Mouse (Mus musculus): ENCODE results near the gene Tmub2. TPM values are rescaled to one million over a fixed set of nuclear protein-coding genes. Genes with fewer than 3 reads are reported as not detected.

The Tmub2 gene
- total and polyA plus RNA-seq, 3 experiments = 27.0 to 32.9 (median 31.0) TPM

DNA sequence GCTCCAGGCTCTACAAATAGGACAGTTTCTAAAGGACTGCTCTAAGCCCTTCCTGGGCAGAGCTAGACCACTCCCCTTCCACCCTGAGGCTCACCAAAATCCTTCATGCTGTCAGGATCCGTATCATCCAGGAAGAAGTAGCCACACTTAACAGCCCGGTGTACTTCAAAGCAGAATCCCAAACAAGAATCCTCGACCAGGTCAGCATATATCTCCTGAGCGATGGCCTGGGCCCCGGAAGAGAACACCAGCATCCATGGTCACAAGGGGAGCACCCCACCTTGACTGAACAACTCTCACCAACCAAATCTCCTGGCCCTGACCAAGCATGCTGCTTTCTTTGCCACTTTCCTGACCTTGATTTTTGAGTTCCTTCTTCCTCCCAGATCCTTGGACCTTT, 9.7 kb downstream of the Tmub2 start:
- Histone ChIP-seq H3K79me2 (replicated peaks; ENCODE audit: control insufficient read depth, extremely low read depth, insufficient read depth, poor library complexity, severe bottlenecking) (peaks cover 13% of the 10 kb centered on the region), H3K4me2 (ENCODE audit: insufficient read depth, low read depth, poor library complexity, severe bottlenecking) (no peak overlapping the region), H3K27me3 (replicated peaks) (no peaks in the 10 kb centered on the region), H3K4me1 (ENCODE audit: control insufficient read depth in 1 of 2, insufficient read depth in 2 of 2) (peaks cover 21 to 58% of the 10 kb centered on the region in 2 experiments), H3K27ac (ENCODE audit: insufficient read depth, low read depth) (no peak overlapping the region), H3K9me3 (replicated peaks; ENCODE audit: low read length) (no peaks in the 10 kb centered on the region), H3K4me3 (replicated peaks in 1 of 3; ENCODE audit: low read depth in 2 of 3, low read length in 2 of 3, poor library complexity in 1 of 3) (peak overlapping the region in 1 of 3 experiments; percentile 82), H3K36me3 (replicated peaks in 1 of 2; ENCODE audit: control insufficient read depth in 1 of 2, insufficient read depth in 1 of 2, low read length in 1 of 2) (peaks cover 41 to 56% of the 10 kb centered on the region in 2 experiments), H3K9ac (ENCODE audit: insufficient read depth, low read depth) (no peak overlapping the region)
- TF ChIP-seq SMC3 (IDR thresholded peaks at IDR 0.05; ENCODE audit: low read depth, low read length) = no peak
- TF ChIP-seq RCOR1 (conservative IDR thresholded peaks at IDR 0.05; ENCODE audit: low read depth, low read length) = no peak
- TF ChIP-seq CTCF (conservative IDR thresholded peaks at IDR 0.05 in 1 of 2, IDR thresholded peaks at IDR 0.05 in 1 of 2; ENCODE audit: low read depth in 2 of 2, low read length in 2 of 2) = no peak
- no peak for DNase-seq (ENCODE audit: extremely low read depth)
- in situ Hi-C loops (cut with MboI; ENCODE audit: low pct_ligation_motif_present, low pct_unique_long_range_greater_than_20kb, low sequenced_read_pairs) = loop anchor here (5.0 kb wide), 1 partner anchor 118 kb away; no protein-coding TSS in a partner anchor
- dilution Hi-C loops (cut with MboI; ENCODE audit: extremely low pct_ligation_motif_present, extremely low pct_unique_long_range_greater_than_20kb, low sequenced_read_pairs) = no loop called here

DNA sequence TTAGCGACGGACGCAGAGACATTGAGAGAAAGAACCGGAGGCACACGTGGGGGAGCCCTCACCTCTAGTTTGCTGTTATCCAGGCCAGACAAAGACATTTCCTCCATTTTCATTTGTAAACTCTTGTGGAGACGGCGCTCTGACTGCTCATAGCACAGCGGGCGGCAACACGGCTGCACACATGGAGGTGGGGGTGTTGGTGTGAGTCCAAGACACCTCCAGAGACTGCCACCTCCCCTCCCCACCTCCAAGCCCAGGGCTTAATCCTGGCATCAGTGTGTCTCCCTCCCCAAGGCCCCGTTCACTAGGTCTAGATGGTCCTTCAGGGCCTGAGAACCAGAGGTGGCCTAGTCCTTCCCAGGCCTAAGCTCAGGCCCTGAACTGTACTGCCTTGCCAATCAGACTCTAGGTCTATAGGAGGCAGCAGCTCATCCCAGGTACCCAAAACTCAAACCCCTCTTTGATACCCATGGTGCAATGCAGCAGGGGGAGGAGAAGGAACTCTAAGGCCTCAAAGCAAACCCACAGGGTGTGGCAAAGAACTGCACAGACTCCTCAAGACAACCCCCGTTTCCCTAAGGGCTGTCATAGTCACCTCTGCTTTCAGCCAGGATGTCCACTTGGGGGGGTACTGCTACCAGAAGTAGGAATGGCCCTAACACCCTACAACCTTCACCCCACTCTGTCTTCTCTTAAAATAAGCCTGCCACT, 10.3 kb downstream of the Tmub2 start:
- in situ Hi-C loops (cut with MboI; ENCODE audit: low pct_ligation_motif_present, low pct_unique_long_range_greater_than_20kb, low sequenced_read_pairs) = loop anchor here (5.0 kb wide), 1 partner anchor 117 kb away; no protein-coding TSS in a partner anchor
- TF ChIP-seq TBP (conservative IDR thresholded peaks at IDR 0.05; ENCODE audit: low read depth, low read length) = peak; percentile 87
- no peak for TF ChIP-seq JUND (conservative IDR thresholded peaks at IDR 0.05; ENCODE audit: low read depth, low read length)
- TF ChIP-seq ZC3H11A (IDR thresholded peaks at IDR 0.05; ENCODE audit: low read depth, low read length) = no peak
- peak; percentile 61 for TF ChIP-seq HCFC1 (IDR thresholded peaks at IDR 0.05; ENCODE audit: low read depth, low read length)
- no peak for TF ChIP-seq PAX5 (IDR thresholded peaks at IDR 0.05; ENCODE audit: low read length)
- no peak for TF ChIP-seq ZNF384 (IDR thresholded peaks at IDR 0.05; ENCODE audit: low read depth, low read length)
- no peak for TF ChIP-seq MYC (IDR thresholded peaks at IDR 0.05; ENCODE audit: low read depth, low read length)
- TF ChIP-seq MEF2A (IDR thresholded peaks at IDR 0.05; ENCODE audit: borderline replicate concordance, low read depth, low read length) = no peak
- peak; percentile 53 for TF ChIP-seq RAD21 (IDR thresholded peaks at IDR 0.05; ENCODE audit: low read depth, low read length)
- no peak for TF ChIP-seq E2F4 (IDR thresholded peaks at IDR 0.05; ENCODE audit: insufficient replicate concordance, low read depth, low read length)
- no peak; the same call in 1 of the 2 replicates for TF ChIP-seq UBTF (IDR thresholded peaks at IDR 0.05; ENCODE audit: low read depth, low read length)
- peak; percentile 6; the same call in 1 of the 2 replicates for TF ChIP-seq IRF4 (IDR thresholded peaks at IDR 0.05; ENCODE audit: low read depth, low read length)
- no peak for TF ChIP-seq MAFK (IDR thresholded peaks at IDR 0.05; ENCODE audit: insufficient replicate concordance, low read length)
- TF ChIP-seq JUN (IDR thresholded peaks at IDR 0.05; ENCODE audit: insufficient read depth, low read depth, low read length) = no peak
- TF ChIP-seq NRF1 (IDR thresholded peaks at IDR 0.05; ENCODE audit: low read depth, low read length) = no peak
- TF ChIP-seq ZKSCAN1 (IDR thresholded peaks at IDR 0.05; ENCODE audit: borderline replicate concordance, low read depth, low read length) = no peak
- TF ChIP-seq ETS1 (conservative IDR thresholded peaks at IDR 0.05; ENCODE audit: low read depth, low read length) = no peak
- no peak for TF ChIP-seq SIN3A (IDR thresholded peaks at IDR 0.05; ENCODE audit: low read length)
- 0 out of 2 replicates have a peak, but pooled peaks have one; percentile 51 for TF ChIP-seq NELFE (IDR thresholded peaks at IDR 0.05; ENCODE audit: low read depth, low read length)
- TF ChIP-seq GABPA (IDR thresholded peaks at IDR 0.05; ENCODE audit: insufficient replicate concordance, low read depth, low read length) = no peak
- peak; percentile 61; the same call in 1 of the 2 replicates for TF ChIP-seq ZMIZ1 (IDR thresholded peaks at IDR 0.05; ENCODE audit: low read depth, low read length)
- TF ChIP-seq CTCF (conservative IDR thresholded peaks at IDR 0.05 in 1 of 2, IDR thresholded peaks at IDR 0.05 in 1 of 2; ENCODE audit: low read depth in 2 of 2, low read length in 2 of 2) = peak in 1 of 2 experiments; percentile 63; a peak in 2 of 4 replicates
- TF ChIP-seq BHLHE40 (IDR thresholded peaks at IDR 0.05; ENCODE audit: low read depth, low read length) = no peak
- TF ChIP-seq TCF12 (IDR thresholded peaks at IDR 0.05; ENCODE audit: low read depth, low read length) = peak; percentile 42; the same call in 1 of the 2 replicates
- TF ChIP-seq ELF1 (IDR thresholded peaks at IDR 0.05; ENCODE audit: low read depth, low read length) = no peak; the same call in 1 of the 2 replicates
- TF ChIP-seq CHD1 (IDR thresholded peaks at IDR 0.05; ENCODE audit: low read depth, low read length) = no peak
- no peak for TF ChIP-seq POLR2AphosphoS2 (IDR thresholded peaks at IDR 0.05; ENCODE audit: low read depth, low read length)
- 0 out of 2 replicates have a peak, but pooled peaks have one; percentile 16 for TF ChIP-seq KAT2A (IDR thresholded peaks at IDR 0.05; ENCODE audit: insufficient replicate concordance, low read length)

More for the DNA sequence above, 10.3 kb downstream of the Tmub2 start:
- peaks cover 13% of the 10 kb centered on the region for H3K79me2 ChIP-seq (replicated peaks; ENCODE audit: control insufficient read depth, extremely low read depth, insufficient read depth, poor library complexity, severe bottlenecking)
- peaks cover under 1% of the 10 kb centered on the region for H3K9me3 ChIP-seq (replicated peaks; ENCODE audit: low read length)
- dilution Hi-C loops (cut with MboI; ENCODE audit: extremely low pct_ligation_motif_present, extremely low pct_unique_long_range_greater_than_20kb, low sequenced_read_pairs) = no loop called here
- no peaks in the 10 kb centered on the region for H3K27me3 ChIP-seq (replicated peaks)
- peaks cover 19 to 55% of the 10 kb centered on the region in 2 experiments for H3K4me1 ChIP-seq (ENCODE audit: control insufficient read depth in 1 of 2, insufficient read depth in 2 of 2)
- H3K9ac ChIP-seq (ENCODE audit: insufficient read depth, low read depth) = peak overlapping the region; percentile 95; the same call in 1 of the 2 replicates
- DNase-seq (ENCODE audit: extremely low read depth) = peak; percentile 90
- H3K27ac ChIP-seq (ENCODE audit: insufficient read depth, low read depth) = peak overlapping the region; percentile 76
- peak overlapping the region; percentile 80 for H3K4me2 ChIP-seq (ENCODE audit: insufficient read depth, low read depth, poor library complexity, severe bottlenecking)
- peak overlapping the region; percentile 82 to 93 (median 88) for H3K4me3 ChIP-seq (replicated peaks in 1 of 3; ENCODE audit: low read depth in 2 of 3, low read length in 2 of 3, poor library complexity in 1 of 3)
- H3K36me3 ChIP-seq (replicated peaks in 1 of 2; ENCODE audit: control insufficient read depth in 1 of 2, insufficient read depth in 1 of 2, low read length in 1 of 2) = peaks cover 37 to 49% of the 10 kb centered on the region in 2 experiments

Measured in CH12.LX (cell line).